Mouse (Mus musculus): ENCODE data around the gene Zan. TPM values are rescaled to one million over a fixed set of nuclear protein-coding genes. Genes with fewer than 3 reads are reported as not detected.

Zan gene
- total RNA-seq, 2 experiments from 2014 or later = 0.21 to 0.57 TPM

GRCm38 (mm10) chr5:137335066-137335465, 141.8 kb downstream of the Zan start:
- DNase-seq (ENCODE audit: low spot score in 2 of 2) = no peak

GRCm38 (mm10) chr5:137334317-137334716, 142.5 kb downstream of the Zan start:
- DNase-seq (ENCODE audit: low spot score in 2 of 2) = no peak

GRCm38 (mm10) chr5:137333512-137334174, 143.2 kb downstream of the Zan start, which contains the start of gene Slc12a9:
Gene Slc12a9, minus strand, starts transcription at chr5:137333597.
- DNase-seq (ENCODE audit: low spot score in 2 of 2) = peak; percentile 92 to 95

GRCm38 (mm10) chr5:137332857-137333511, 143.9 kb downstream of the Zan start:
- no peak for DNase-seq (ENCODE audit: low spot score in 2 of 2)

GRCm38 (mm10) chr5:137330910-137331309, 146.0 kb downstream of the Zan start:
- DNase-seq (ENCODE audit: low spot score in 2 of 2) = no peak

Other genes with a start within 250 kb of the Zan start
- gene Ache, start 189.5 kb downstream of the Zan start, total RNA-seq (2021) = 100 to 1,000 TPM in 1 of 2 experiments, 10 to 100 TPM in 1; 85.6 to 100 TPM
- 10 to 100 TPM; 18.0 to 19.9 TPM for gene Ufsp1, start 182.4 kb downstream of the Zan start, total RNA-seq (2021)
- 100 to 1,000 TPM; 189 to 217 TPM for gene Srrt, start 169.4 kb downstream of the Zan start, total RNA-seq (2021)
- 1 to 10 TPM; 4.6 to 6.0 TPM for gene Trip6, start 162.7 kb downstream of the Zan start, total RNA-seq (2021)
- 10 to 100 TPM; 29.7 to 35.5 TPM for gene Slc12a9, start 143.5 kb downstream of the Zan start, total RNA-seq (2021)
- 1 to 10 TPM; 5.8 to 6.6 TPM for gene Ephb4, start 127.0 kb downstream of the Zan start, total RNA-seq (2021)
- gene Pop7, start 25.5 kb upstream of the Zan start, total RNA-seq (2021) = 10 to 100 TPM; 32.9 to 37.1 TPM
- gene Gigyf1, start 41.5 kb upstream of the Zan start, total RNA-seq (2021) = 10 to 100 TPM; 40.5 to 48.8 TPM
- gene Epo, start 56.2 kb upstream of the Zan start, total RNA-seq (2021) = not detected
- 100 to 1,000 TPM; 704 to 770 TPM for gene Gnb2, start 56.4 kb upstream of the Zan start, total RNA-seq (2021)
- 100 to 1,000 TPM; 128 to 133 TPM for gene Actl6b, start 76.5 kb upstream of the Zan start, total RNA-seq (2021)
- 10 to 100 TPM; 10.9 to 15.5 TPM for gene Tfr2, start 92.8 kb upstream of the Zan start, total RNA-seq (2021)
- 10 to 100 TPM; 36.7 to 40.0 TPM for gene Mospd3, start 124.0 kb upstream of the Zan start, total RNA-seq (2021)
- gene Pcolce, start 136.7 kb upstream of the Zan start, total RNA-seq (2021) = 10 to 100 TPM in 1 of 2 experiments, 1 to 10 TPM in 1; 6.9 to 13.6 TPM
- under 1 TPM; 0.17 to 0.37 TPM for gene Fbxo24, start 151.9 kb upstream of the Zan start, total RNA-seq (2021)
- gene Lrch4, start 152.1 kb upstream of the Zan start, total RNA-seq (2021) = 10 to 100 TPM; 14.7 to 19.5 TPM
- gene Gm20605, start 152.1 kb upstream of the Zan start, total RNA-seq (2021) = 10 to 100 TPM; 11.0 to 14.7 TPM
- 1 to 10 TPM; 6.3 to 6.6 TPM for gene Sap25, start 164.3 kb upstream of the Zan start, total RNA-seq (2021)
- gene Irs3, start 168.7 kb upstream of the Zan start, total RNA-seq (2021) = not detected
- 10 to 100 TPM; 51.7 to 56.5 TPM for gene Agfg2, start 207.7 kb upstream of the Zan start, total RNA-seq (2021)

Data from layer of hippocampus, postnatal 14 days (tissue).